Mouse (Mus musculus): Measurements from ENCODE around the gene Opn1mw. TPM values are rescaled to one million over a fixed set of nuclear protein-coding genes. Genes with fewer than 3 reads are reported as not detected.
"Not testable (repeated sequence)": the region's sequence is repeated elsewhere in the genome, so short reads cannot be mapped to it uniquely, and the experiment has no call there.

Gene Opn1mw
- not detected in 2 replicates for polyA plus RNA-seq (2016; fragmentation: Nextera tagmentation; extraction: Ambion mirVana)

DNA sequence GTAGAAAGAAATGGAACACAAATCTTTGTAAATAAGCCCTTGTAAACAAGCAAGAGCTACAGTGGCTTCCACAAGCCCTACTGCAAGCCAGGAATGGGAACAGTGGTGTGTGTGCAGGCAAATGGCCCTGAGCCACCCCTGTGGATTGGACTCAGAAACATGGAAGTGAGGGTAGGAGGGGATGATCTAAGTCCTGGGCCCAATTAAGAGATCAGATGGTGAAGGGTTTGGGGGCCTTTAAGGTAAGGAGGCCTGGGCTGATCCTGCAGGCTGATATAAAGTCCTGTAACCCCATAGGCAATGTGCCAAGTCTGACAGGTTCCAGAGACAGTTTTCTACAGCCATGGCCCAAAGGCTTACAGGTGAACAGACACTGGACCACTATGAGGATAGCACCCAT lies at the start of gene Opn1mw:
Gene Opn1mw (plus strand): TSS at position 301 of the 400 bp plus-strand sequence.
- Histone ChIP-seq H3K36me3 (replicated peaks) (no peaks in the 10 kb centered on the region), H3K27me3 (ENCODE audit: poor library complexity, severe bottlenecking) (peaks cover 21% of the 10 kb centered on the region), H3K4me3 (no peak within 1 kb of the TSS), H3K27ac (no peak within 1 kb of the TSS), H3K9me3 (no peaks in the 10 kb centered on the region), H3K4me1 (no peaks in the 10 kb centered on the region)
- DNase-seq (ENCODE audit: extremely low spot score, low spot score), result no peak

GRCm38 (mm10) chrX:74084276-74084837 lies 42.9 kb upstream of the Opn1mw start:
- Histone ChIP-seq H3K4me3 (peak overlapping the region; percentile 70), H3K27ac (peak overlapping the region; percentile 96)
- no peak for DNase-seq (ENCODE audit: extremely low spot score, low spot score)

DNA sequence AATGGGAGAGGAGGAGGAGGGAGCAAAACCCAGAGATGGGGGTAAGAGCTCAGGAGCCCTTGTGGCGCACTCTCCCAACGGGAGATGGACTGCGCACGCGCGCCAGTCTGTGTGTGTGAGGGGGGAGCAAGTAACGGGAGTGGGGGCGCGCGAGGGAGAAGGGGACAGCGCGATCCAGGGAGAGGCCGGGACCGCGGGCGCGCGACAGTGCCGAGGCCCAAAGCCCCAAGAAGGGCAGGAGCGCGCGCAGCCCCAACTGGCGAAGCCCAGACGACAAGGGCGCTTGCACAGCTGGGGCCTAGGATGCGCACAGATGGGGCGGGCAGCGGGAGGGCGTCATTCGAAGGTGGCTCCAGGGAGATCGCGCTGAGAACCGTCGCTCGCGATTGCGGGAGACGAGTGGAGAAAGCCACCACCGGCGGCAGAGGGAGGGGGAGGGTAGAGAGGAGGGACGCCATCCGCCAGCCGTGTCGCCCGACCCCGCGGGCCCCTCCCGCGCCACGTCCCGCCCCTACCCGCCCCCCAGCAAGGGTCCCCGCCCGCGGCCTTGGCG lies 42.2 kb upstream of the Opn1mw start:
- peak overlapping the region; percentile 70 for H3K4me3 ChIP-seq
- H3K36me3 ChIP-seq (replicated peaks), result no peaks in the 10 kb centered on the region
- 24% methylated on average over 42 of the region's 56 CpGs for WGBS
- peak overlapping the region; percentile 96 for H3K27ac ChIP-seq
- peaks cover 27% of the 10 kb centered on the region for H3K4me1 ChIP-seq
- peaks cover 11% of the 10 kb centered on the region for H3K27me3 ChIP-seq (ENCODE audit: poor library complexity, severe bottlenecking)
- peaks cover 4% of the 10 kb centered on the region; the same call in 1 of the 2 replicates for H3K9me3 ChIP-seq
- peak; percentile 73 for DNase-seq (ENCODE audit: extremely low spot score, low spot score)

More at GRCm38 (mm10) chrX:74084276-74084837, 42.9 kb upstream of the Opn1mw start:
- H3K4me1 ChIP-seq, result peaks cover 27% of the 10 kb centered on the region
- peaks cover 4% of the 10 kb centered on the region; the same call in 1 of the 2 replicates for H3K9me3 ChIP-seq
- peaks cover 11% of the 10 kb centered on the region for H3K27me3 ChIP-seq (ENCODE audit: poor library complexity, severe bottlenecking)
- WGBS, result 18% methylated on average over 17 of the region's 17 CpGs
- peaks cover 2% of the 10 kb centered on the region for H3K36me3 ChIP-seq (replicated peaks)

DNA sequence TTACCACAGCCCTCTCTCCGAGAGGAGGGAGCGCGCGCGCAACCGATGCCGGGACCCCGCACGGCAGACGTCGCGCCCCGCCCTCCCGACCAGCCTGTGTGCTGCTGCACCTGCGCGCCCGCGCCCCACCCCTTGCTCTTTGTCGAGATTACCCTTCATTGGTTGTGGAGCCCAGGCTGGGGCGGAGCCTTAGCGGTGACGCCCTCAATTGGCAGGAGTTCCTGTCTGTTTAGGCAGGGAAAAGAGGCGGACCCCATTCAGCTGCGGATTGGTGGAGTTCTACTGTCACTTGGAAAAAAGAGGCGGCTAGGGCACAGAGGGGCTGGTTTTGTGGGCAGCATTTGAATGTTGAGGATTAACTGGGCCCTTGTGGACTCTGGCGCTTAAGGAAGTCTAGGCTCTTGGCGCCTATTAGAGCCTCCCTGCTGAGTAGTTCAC lies 41.6 kb upstream of the Opn1mw start:
- DNase-seq (ENCODE audit: extremely low spot score, low spot score), result peak; percentile 94
- Histone ChIP-seq H3K4me1 (peaks cover 27% of the 10 kb centered on the region), H3K36me3 (replicated peaks) (no peaks in the 10 kb centered on the region), H3K4me3 (peak overlapping the region; percentile 70), H3K9me3 (peaks cover 4% of the 10 kb centered on the region; the same call in 1 of the 2 replicates), H3K27me3 (ENCODE audit: poor library complexity, severe bottlenecking) (peaks cover 11% of the 10 kb centered on the region), H3K27ac (peak overlapping the region; percentile 96)
- WGBS, result 17% methylated on average over 26 of the region's 27 CpGs

GRCm38 (mm10) chrX:74095130-74095529 lies 32.1 kb upstream of the Opn1mw start:
- no peaks in the 10 kb centered on the region for H3K4me1 ChIP-seq
- H3K27ac ChIP-seq, result no peak overlapping the region
- no peaks in the 10 kb centered on the region for H3K36me3 ChIP-seq (replicated peaks)
- H3K27me3 ChIP-seq (ENCODE audit: poor library complexity, severe bottlenecking), result no peaks in the 10 kb centered on the region; the same call in 1 of the 2 replicates
- DNase-seq (ENCODE audit: extremely low spot score, low spot score), result no peak
- WGBS, result 54% methylated on average over 1 of the region's 1 CpGs
- H3K9me3 ChIP-seq, result no peaks in the 10 kb centered on the region
- H3K4me3 ChIP-seq, result no peak overlapping the region

GRCm38 (mm10) chrX:74103457-74104188 lies 23.6 kb upstream of the Opn1mw start:
- DNase-seq (ENCODE audit: extremely low spot score, low spot score), result no peak
- no peaks in the 10 kb centered on the region for H3K36me3 ChIP-seq (replicated peaks)
- no peaks in the 10 kb centered on the region for H3K9me3 ChIP-seq
- WGBS, result 76% methylated on average over 4 of the region's 4 CpGs
- H3K4me1 ChIP-seq, result no peaks in the 10 kb centered on the region
- peaks cover 10% of the 10 kb centered on the region; the same call in 1 of the 2 replicates for H3K27me3 ChIP-seq (ENCODE audit: poor library complexity, severe bottlenecking)
- no peak overlapping the region for H3K4me3 ChIP-seq
- H3K27ac ChIP-seq, result no peak overlapping the region

DNA sequence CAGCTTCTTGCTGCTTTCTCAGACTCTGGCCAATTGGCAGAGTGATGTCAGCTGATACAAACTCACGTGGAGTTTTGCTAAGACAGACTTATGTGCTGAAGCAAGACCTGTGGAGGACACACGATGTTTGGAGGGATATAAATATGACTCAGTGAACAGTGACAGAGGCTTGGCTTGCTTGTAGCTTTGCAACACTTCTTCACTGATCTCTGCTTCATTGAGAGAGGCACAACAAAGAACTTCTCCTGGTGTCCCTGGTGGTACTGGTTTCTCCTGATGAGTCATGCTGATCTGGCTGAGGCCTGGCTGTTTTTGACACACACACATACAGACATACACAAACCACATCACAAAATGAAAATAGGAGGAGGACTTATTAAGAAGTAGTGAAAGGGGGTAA lies 21.3 kb upstream of the Opn1mw start:
- Histone ChIP-seq H3K36me3 (replicated peaks) (no peaks in the 10 kb centered on the region), H3K4me1 (no peaks in the 10 kb centered on the region), H3K9me3 (no peaks in the 10 kb centered on the region), H3K27me3 (ENCODE audit: poor library complexity, severe bottlenecking) (peaks cover 17% of the 10 kb centered on the region; the same call in 1 of the 2 replicates), H3K4me3 (no peak overlapping the region), H3K27ac (no peak overlapping the region)
- 52% methylated on average over 2 of the region's 2 CpGs for WGBS
- no peak for DNase-seq (ENCODE audit: extremely low spot score, low spot score)

DNA sequence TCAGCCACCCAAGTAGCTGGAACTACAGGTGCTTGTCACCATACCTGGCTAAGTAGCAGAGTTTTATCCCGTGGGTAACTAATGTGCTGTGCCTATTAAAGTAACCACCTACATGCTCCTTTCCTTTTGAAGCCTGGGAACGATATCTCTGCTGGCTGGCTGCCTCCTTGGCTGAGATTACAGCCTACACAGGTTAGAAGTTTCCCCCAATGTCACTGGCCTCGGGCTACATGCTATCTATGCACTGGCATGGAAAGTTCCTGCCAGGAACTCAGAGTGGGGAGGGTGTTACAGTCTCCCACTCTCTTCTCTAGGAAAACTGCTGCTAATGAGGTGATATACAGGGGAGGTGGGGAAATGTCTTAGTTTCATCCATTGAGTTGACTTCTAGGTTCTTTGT lies 18.5 kb upstream of the Opn1mw start:
- H3K36me3 ChIP-seq (replicated peaks), result no peaks in the 10 kb centered on the region
- no peaks in the 10 kb centered on the region for H3K9me3 ChIP-seq
- H3K4me3 ChIP-seq, result no peak overlapping the region
- H3K4me1 ChIP-seq, result no peaks in the 10 kb centered on the region
- H3K27ac ChIP-seq, result no peak overlapping the region
- no peak for DNase-seq (ENCODE audit: extremely low spot score, low spot score)
- WGBS, result 71% methylated on average over 3 of the region's 3 CpGs
- H3K27me3 ChIP-seq (ENCODE audit: poor library complexity, severe bottlenecking), result peaks cover 10% of the 10 kb centered on the region; the same call in 1 of the 2 replicates

DNA sequence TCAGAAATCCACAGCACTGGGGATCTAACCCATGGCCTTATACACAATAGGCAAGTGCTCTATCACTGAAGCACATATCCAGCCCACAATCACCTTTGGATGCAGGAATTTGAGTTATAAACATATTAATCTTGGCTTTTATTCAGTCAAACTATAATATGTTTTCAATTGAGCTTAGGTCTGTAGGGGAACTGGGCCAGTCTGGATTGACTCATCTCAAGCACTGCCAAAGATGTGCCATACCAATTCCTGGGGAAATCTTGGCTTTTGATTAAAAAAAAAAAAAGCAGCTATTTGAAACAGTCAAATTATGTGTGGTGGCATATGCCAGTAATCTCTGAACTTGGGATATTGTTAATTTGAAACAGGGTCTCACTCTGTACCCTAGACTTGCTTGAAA lies 13.2 kb upstream of the Opn1mw start:
- no peaks in the 10 kb centered on the region for H3K4me1 ChIP-seq
- H3K4me3 ChIP-seq, result no peak overlapping the region
- peaks cover 3% of the 10 kb centered on the region; the same call in 1 of the 2 replicates for H3K27me3 ChIP-seq (ENCODE audit: poor library complexity, severe bottlenecking)
- H3K36me3 ChIP-seq (replicated peaks), result no peaks in the 10 kb centered on the region
- H3K9me3 ChIP-seq, result no peaks in the 10 kb centered on the region
- DNase-seq (ENCODE audit: extremely low spot score, low spot score), result no peak
- H3K27ac ChIP-seq, result no peak overlapping the region

- Histone ChIP-seq H3K4me3 (peak overlapping the region; percentile 33), H3K27me3 (ENCODE audit: poor library complexity, severe bottlenecking) (no peaks in the 10 kb centered on the region), H3K9me3 (no peaks in the 10 kb centered on the region), H3K27ac (no peak overlapping the region), H3K4me1 (no peaks in the 10 kb centered on the region), H3K36me3 (replicated peaks) (no peaks in the 10 kb centered on the region)
- peak; percentile 25 for DNase-seq (ENCODE audit: extremely low spot score, low spot score)
- 21% methylated on average over 10 of the region's 10 CpGs for WGBS
Measured at GRCm38 (mm10) chrX:74115511-74115910, 11.8 kb upstream of the Opn1mw start.

- no peak overlapping the region for H3K27ac ChIP-seq
- no peak for DNase-seq (ENCODE audit: extremely low spot score, low spot score)
- H3K9me3 ChIP-seq, result no peaks in the 10 kb centered on the region
- WGBS, result 51% methylated on average over 2 of the region's 2 CpGs
- H3K27me3 ChIP-seq (ENCODE audit: poor library complexity, severe bottlenecking), result peaks cover 21% of the 10 kb centered on the region
- H3K4me3 ChIP-seq, result no peak overlapping the region
- H3K4me1 ChIP-seq, result no peaks in the 10 kb centered on the region
- no peaks in the 10 kb centered on the region for H3K36me3 ChIP-seq (replicated peaks)
Measured at GRCm38 (mm10) chrX:74124975-74125374, 2.3 kb upstream of the Opn1mw start.

GRCm38 (mm10) chrX:74135263-74135662 lies 8.0 kb downstream of the Opn1mw start, which contains the start of gene Mecp2:
Mecp2 (minus strand) TSS chrX:74135363.
- H3K27me3 ChIP-seq (ENCODE audit: poor library complexity, severe bottlenecking), result peaks cover 22% of the 10 kb centered on the region; the same call in 1 of the 2 replicates
- not testable (repeated sequence) for H3K9me3 ChIP-seq; DNase-seq (ENCODE audit: extremely low spot score, low spot score); H3K27ac ChIP-seq; H3K4me3 ChIP-seq; H3K4me1 ChIP-seq; H3K36me3 ChIP-seq (replicated peaks)
- WGBS, result 32% methylated on average over 1 of the region's 1 CpGs

GRCm38 (mm10) chrX:74167738-74168137 lies 40.5 kb downstream of the Opn1mw start, which contains the start of gene Tex28:
Tex28 (minus strand) TSS chrX:74167838.
- no peaks in the 10 kb centered on the region for H3K9me3 ChIP-seq
- WGBS, result 83% methylated on average over 1 of the region's 1 CpGs
- H3K36me3 ChIP-seq (replicated peaks), result no peaks in the 10 kb centered on the region
- DNase-seq (ENCODE audit: extremely low spot score, low spot score), result no peak
- H3K27ac ChIP-seq, result no peak within 1 kb of the TSS
- H3K4me1 ChIP-seq, result no peaks in the 10 kb centered on the region
- H3K4me3 ChIP-seq, result no peak within 1 kb of the TSS
- no peaks in the 10 kb centered on the region for H3K27me3 ChIP-seq (ENCODE audit: poor library complexity, severe bottlenecking)

Measured in forebrain, embryonic 10.5 days (tissue).